Mouse (Mus musculus) kidney, postnatal 25 days (tissue): ENCODE results near the gene Mbd4.
A peak's percentile ranks its signal among the peaks of the same experiment; 100 is the strongest.
"Not testable (repeated sequence)": the region's sequence is repeated elsewhere in the genome, so short reads cannot be mapped to it uniquely, and the experiment has no call there.

ENCODE experiments used
- DNase-seq, 2 experiments: peaks; one replicate each; pipeline ENCODE4 v3.0.0; 2021; ENCODE audit warnings: mixed read lengths in 2 of 2

Gene Mbd4

GRCm38 (mm10) chr6:115853091-115853813 lies at the start of gene Mbd4, which contains the start of gene Ift122:
Gene Mbd4 (minus strand): TSS chr6:115853371.
Gene Ift122 (plus strand): TSS chr6:115853470.
- peak; percentile 99 to 100 for DNase-seq

GRCm38 (mm10) chr6:115902545-115902944 lies 49.4 kb upstream of the Mbd4 start:
- DNase-seq: no peak

GRCm38 (mm10) chr6:115901489-115901931 lies 48.3 kb upstream of the Mbd4 start:
- DNase-seq: peak; percentile 62 to 84

GRCm38 (mm10) chr6:115901062-115901461 lies 47.9 kb upstream of the Mbd4 start:
- DNase-seq: peak; percentile 84 to 86

- no peak for DNase-seq
Observed at GRCm38 (mm10) chr6:115897926-115898520, 44.9 kb upstream of the Mbd4 start.

- DNase-seq: no peak
Observed at GRCm38 (mm10) chr6:115897117-115897516, 43.9 kb upstream of the Mbd4 start.

GRCm38 (mm10) chr6:115896346-115896745 lies 43.2 kb upstream of the Mbd4 start:
- DNase-seq: no peak

- no peak for DNase-seq
Observed at GRCm38 (mm10) chr6:115892363-115892762, 39.2 kb upstream of the Mbd4 start.

- peak; percentile 50 to 62 for DNase-seq
Observed at GRCm38 (mm10) chr6:115891497-115892061, 38.4 kb upstream of the Mbd4 start.

GRCm38 (mm10) chr6:115891061-115891460 lies 37.9 kb upstream of the Mbd4 start:
- no peak for DNase-seq

GRCm38 (mm10) chr6:115890601-115891000 lies 37.4 kb upstream of the Mbd4 start:
- DNase-seq: no peak

GRCm38 (mm10) chr6:115888296-115888695 lies 35.1 kb upstream of the Mbd4 start:
- DNase-seq: peak in 1 of 2 experiments; percentile 51

- no peak for DNase-seq
Observed at GRCm38 (mm10) chr6:115886894-115887293, 33.7 kb upstream of the Mbd4 start.

- DNase-seq: peak in 1 of 2 experiments; percentile 29
Observed at GRCm38 (mm10) chr6:115884018-115884417, 30.8 kb upstream of the Mbd4 start.

GRCm38 (mm10) chr6:115880751-115881150 lies 27.6 kb upstream of the Mbd4 start:
- DNase-seq: peak; percentile 29 to 63

- no peak for DNase-seq
Observed at GRCm38 (mm10) chr6:115879736-115880135, 26.6 kb upstream of the Mbd4 start.

- DNase-seq: peak in 1 of 2 experiments; percentile 48
Observed at GRCm38 (mm10) chr6:115878694-115879093, 25.5 kb upstream of the Mbd4 start.

- no peak for DNase-seq
Observed at GRCm38 (mm10) chr6:115877239-115877638, 24.1 kb upstream of the Mbd4 start.

- DNase-seq: not testable (repeated sequence)
Observed at GRCm38 (mm10) chr6:115871318-115871717, 18.1 kb upstream of the Mbd4 start.

- not testable (repeated sequence) for DNase-seq
Observed at GRCm38 (mm10) chr6:115867157-115867556, 14.0 kb upstream of the Mbd4 start.

- peak in 1 of 2 experiments; percentile 64 for DNase-seq
Observed at GRCm38 (mm10) chr6:115865246-115865645, 12.1 kb upstream of the Mbd4 start.

GRCm38 (mm10) chr6:115863340-115863841 lies 10.2 kb upstream of the Mbd4 start:
- no peak for DNase-seq

GRCm38 (mm10) chr6:115860027-115860556 lies 6.9 kb upstream of the Mbd4 start:
- no peak for DNase-seq
